Mouse (Mus musculus) intestine, embryonic 16.5 days (tissue): Measurements from ENCODE around the gene Ciapin1. TPM values are rescaled to one million over a fixed set of nuclear protein-coding genes. Genes with fewer than 3 reads are reported as not detected.

ENCODE experiments used
- ATAC-seq: fragments of 200-750 bp; cut with Nextera tagmentation; 2 replicates; pipeline ENCODE4 v1.8.0; 2017; ENCODE audit warnings: moderate TSS enrichment, moderate library complexity
- H3K27ac ChIP-seq: fragments of 300-500 bp; sonication (generic); 2 replicates; pipeline ENCODE4 v1.5.1; 2014; ENCODE audit warnings: mild to moderate bottlenecking, low read length
- H3K27me3 ChIP-seq: fragments of 300-500 bp; sonication (generic); replicated peaks from 2 replicates; pipeline ENCODE4 v1.6.1; 2014; ENCODE audit warnings: low read length, control low read depth, mixed read lengths; ENCODE audit not compliant: control insufficient read depth, insufficient read depth
- H3K36me3 ChIP-seq: fragments of 300-500 bp; sonication (generic); 2 replicates; pipeline ENCODE4 v1.6.1; 2014; ENCODE audit warnings: low read length, control low read depth; ENCODE audit not compliant: control insufficient read depth, insufficient read depth
- H3K4me1 ChIP-seq: fragments of 300-500 bp; sonication (generic); 2 replicates; pipeline ENCODE4 v1.6.1; 2014; ENCODE audit warnings: low read length, control low read depth, mixed read lengths; ENCODE audit not compliant: control insufficient read depth, insufficient read depth
- H3K4me2 ChIP-seq: fragments of 300-500 bp; sonication (generic); 2 replicates; pipeline ENCODE4 v1.6.1; 2014; ENCODE audit warnings: low read depth, low read length, control low read depth
- H3K4me3 ChIP-seq: fragments of 300-500 bp; sonication (generic); 2 replicates; pipeline ENCODE4 v1.5.1; 2014; ENCODE audit warnings: mild to moderate bottlenecking, low read length
- H3K9ac ChIP-seq: fragments of 300-500 bp; sonication (generic); 2 replicates; pipeline ENCODE4 v1.6.1; 2014; ENCODE audit warnings: low read depth, low read length
- H3K9me3 ChIP-seq: fragments of 300-500 bp; sonication (generic); 2 replicates; pipeline ENCODE4 v1.6.1; 2016; ENCODE audit warnings: low read length, control low read depth; ENCODE audit not compliant: control insufficient read depth
- WGBS: fragments of 180-500 bp; shearing (Covaris S2); extraction: QIAGEN DNeasy Blood & Tissue Kit; methylation state at CpG from one replicate; pipeline ENCODE4 v1.1.7; 2014; 5-methylcytosine and 5-hydroxymethylcytosine counted together
- polyA plus RNA-seq: library from polyadenylated mRNA; unstranded; fragments of >200 nt; fragmentation: Nextera tagmentation; extraction: Ambion mirVana; gene quantifications from 2 replicates; pipeline ENCODE4 v1.2.1, GENCODE M21; 2015

The Ciapin1 gene
- polyA plus RNA-seq, 1 experiment from 2014 or later, result 90.1 TPM

DNA sequence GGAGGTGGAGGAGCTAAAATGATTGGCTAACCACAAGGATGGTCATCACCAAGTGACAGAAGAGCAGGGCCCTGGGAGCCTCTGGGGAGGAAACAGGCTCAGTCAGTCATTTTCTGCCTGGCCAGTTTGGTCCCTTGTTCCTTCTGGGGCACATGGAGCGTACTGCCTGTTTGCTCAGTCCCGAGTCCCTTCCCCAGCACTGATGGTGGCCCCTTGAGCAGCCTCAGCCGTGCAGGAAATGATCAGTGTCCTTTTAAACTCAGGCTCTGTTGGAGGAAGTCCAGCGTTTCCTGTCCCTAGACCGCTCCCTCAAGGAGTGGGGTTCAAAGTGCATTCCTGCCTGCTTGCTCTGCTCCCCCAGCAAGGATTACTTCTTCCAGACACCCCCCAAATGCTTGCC is 59.7 kb downstream of the Ciapin1 start:
- peaks cover 30% of the 10 kb centered on the region for H3K4me1 ChIP-seq
- H3K4me2 ChIP-seq, result peak overlapping the region; percentile 41; the same call in 1 of the 2 replicates
- no peak overlapping the region for H3K4me3 ChIP-seq
- no peaks in the 10 kb centered on the region for H3K36me3 ChIP-seq
- H3K9ac ChIP-seq, result peak overlapping the region; percentile 44
- WGBS, result 14% methylated on average over 5 of the region's 5 CpGs
- peak overlapping the region; percentile 94 for H3K27ac ChIP-seq
- peak; percentile 77 for ATAC-seq
- H3K9me3 ChIP-seq, result no peaks in the 10 kb centered on the region
- H3K27me3 ChIP-seq, result no peaks in the 10 kb centered on the region

DNA sequence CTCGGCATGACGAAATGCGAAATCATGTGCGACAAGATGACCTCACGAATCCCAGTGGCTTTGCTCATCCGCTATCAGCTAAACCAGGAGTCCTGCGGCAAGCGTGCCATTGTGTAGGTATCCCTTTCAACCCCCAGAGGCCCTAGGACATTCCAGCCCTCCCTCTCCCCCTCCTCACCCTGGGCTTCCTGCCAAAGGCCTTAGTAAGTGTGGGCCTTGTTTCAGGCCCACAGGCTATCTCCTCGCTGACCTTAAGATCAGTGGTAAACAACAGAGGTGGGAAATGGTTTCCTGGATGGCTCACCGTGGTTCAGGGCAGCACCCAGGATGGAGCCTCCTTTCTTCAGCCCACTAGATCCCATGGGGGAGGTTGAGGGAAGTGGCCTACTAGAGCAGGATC is 60.1 kb downstream of the Ciapin1 start:
- no peak; the same call in 1 of the 2 replicates for ATAC-seq
- H3K4me2 ChIP-seq, result no peak overlapping the region

GRCm38 (mm10) chr8:94776346-94776745 is 61.8 kb downstream of the Ciapin1 start:
- Histone ChIP-seq H3K4me2 (no peak overlapping the region), H3K9me3 (no peaks in the 10 kb centered on the region), H3K4me1 (peaks cover 34% of the 10 kb centered on the region), H3K36me3 (no peaks in the 10 kb centered on the region), H3K4me3 (no peak overlapping the region), H3K9ac (no peak overlapping the region), H3K27me3 (peaks cover 11% of the 10 kb centered on the region; the same call in 1 of the 2 replicates), H3K27ac (no peak overlapping the region)
- no peak for ATAC-seq
- WGBS, result 81% methylated on average over 2 of the region's 2 CpGs

More for the DNA sequence above, 60.1 kb downstream of the Ciapin1 start:
- WGBS, result 63% methylated on average over 10 of the region's 10 CpGs
- Histone ChIP-seq H3K27me3 (0 out of 2 replicates have a peak, but pooled peaks cover 2% of the 10 kb centered on the region), H3K27ac (peak overlapping the region; percentile 94), H3K9ac (peak overlapping the region; percentile 44), H3K9me3 (no peaks in the 10 kb centered on the region), H3K4me3 (no peak overlapping the region), H3K4me1 (peaks cover 30% of the 10 kb centered on the region), H3K36me3 (no peaks in the 10 kb centered on the region)

DNA sequence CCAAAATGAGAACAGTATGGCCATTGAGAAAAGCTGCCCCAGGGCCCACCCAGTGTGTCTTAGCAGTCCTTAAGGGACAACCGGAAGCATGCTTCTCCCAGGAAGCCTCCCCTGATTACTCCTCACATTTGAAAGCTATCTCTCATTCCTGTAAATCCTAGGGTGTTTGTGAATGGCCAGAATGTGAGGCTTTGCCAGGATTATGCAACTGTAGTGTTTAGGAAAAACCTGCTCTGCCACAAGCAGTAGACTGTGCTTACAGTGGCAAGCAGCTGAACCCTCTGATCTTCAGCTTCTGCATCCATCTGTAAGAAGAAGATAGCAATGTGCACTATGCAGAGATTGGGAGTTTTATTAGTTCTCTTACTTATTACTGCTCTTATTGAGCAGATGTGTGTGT is 63.6 kb downstream of the Ciapin1 start:
- Histone ChIP-seq H3K36me3 (no peaks in the 10 kb centered on the region), H3K4me2 (no peak overlapping the region), H3K9ac (no peak overlapping the region), H3K9me3 (no peaks in the 10 kb centered on the region), H3K4me1 (peaks cover 34% of the 10 kb centered on the region), H3K27ac (no peak overlapping the region), H3K27me3 (peaks cover 11% of the 10 kb centered on the region; the same call in 1 of the 2 replicates), H3K4me3 (no peak overlapping the region)
- 96% methylated on average over 1 of the region's 1 CpGs for WGBS
- ATAC-seq, result no peak

DNA sequence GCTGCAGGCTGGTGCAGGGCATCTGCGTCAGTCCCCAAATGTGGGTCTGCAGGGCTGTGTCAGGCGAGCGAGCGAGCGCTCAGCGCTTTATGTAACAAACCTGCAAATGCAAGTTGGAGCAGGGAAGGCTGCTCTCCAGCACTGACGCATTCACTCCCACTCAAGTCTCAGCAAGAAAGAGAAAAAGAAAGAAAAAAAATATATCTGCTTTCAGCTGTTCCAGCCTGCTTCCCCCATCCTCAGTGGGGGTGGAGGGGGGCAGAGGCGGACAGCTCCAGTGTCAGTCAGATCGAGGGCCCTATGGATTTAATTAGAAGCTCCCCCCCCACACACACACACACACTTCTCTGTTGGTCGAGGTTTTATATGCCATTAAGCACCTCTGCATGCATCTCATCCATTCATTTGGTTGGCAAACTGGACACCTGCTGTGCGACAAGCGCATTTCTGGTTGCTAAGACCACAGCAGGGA is 64.4 kb downstream of the Ciapin1 start:
- Histone ChIP-seq H3K27me3 (peaks cover 11% of the 10 kb centered on the region; the same call in 1 of the 2 replicates), H3K4me2 (no peak overlapping the region), H3K4me1 (peaks cover 25% of the 10 kb centered on the region), H3K4me3 (no peak overlapping the region), H3K27ac (no peak overlapping the region), H3K9me3 (no peaks in the 10 kb centered on the region), H3K36me3 (no peaks in the 10 kb centered on the region), H3K9ac (no peak overlapping the region)
- ATAC-seq, result no peak
- WGBS, result 44% methylated on average over 12 of the region's 12 CpGs

DNA sequence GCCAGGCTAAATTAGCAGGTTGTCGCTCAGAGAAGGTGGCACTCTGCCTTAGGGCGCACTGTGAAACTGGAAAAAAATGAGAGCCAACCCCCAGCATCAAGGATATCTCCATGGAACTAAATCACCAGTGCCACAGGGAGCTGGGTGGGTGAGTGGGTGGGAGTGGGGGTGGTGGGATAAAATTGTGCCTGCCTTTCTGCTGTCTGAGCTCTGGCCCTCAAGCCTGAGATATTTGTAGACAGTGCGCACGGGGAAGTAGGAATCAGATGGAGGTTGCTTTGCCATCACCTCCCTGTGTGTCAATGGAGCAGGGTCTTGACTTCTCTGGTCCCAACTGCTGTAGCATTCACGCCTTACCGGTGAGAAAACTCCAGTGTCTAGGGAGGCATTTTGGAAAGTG is 65.1 kb downstream of the Ciapin1 start:
- ATAC-seq, result no peak
- Histone ChIP-seq H3K4me1 (peaks cover 19% of the 10 kb centered on the region), H3K9ac (peak overlapping the region; percentile 84; the same call in 1 of the 2 replicates), H3K36me3 (no peaks in the 10 kb centered on the region), H3K27ac (no peak overlapping the region), H3K4me2 (peak overlapping the region; percentile 76), H3K27me3 (peaks cover 11% of the 10 kb centered on the region; the same call in 1 of the 2 replicates), H3K9me3 (no peaks in the 10 kb centered on the region), H3K4me3 (peak overlapping the region; percentile 66)
- 59% methylated on average over 6 of the region's 6 CpGs for WGBS

- under 1% methylated on average over 38 of the region's 38 CpGs for WGBS
- H3K27me3 ChIP-seq, result peaks cover 11% of the 10 kb centered on the region; the same call in 1 of the 2 replicates
- H3K4me3 ChIP-seq, result peak within 1 kb of the TSS; percentile 66
- H3K4me1 ChIP-seq, result peaks cover 16% of the 10 kb centered on the region
- peak within 1 kb of the TSS; percentile 76 for H3K4me2 ChIP-seq
- ATAC-seq, result peak; percentile 79
- H3K36me3 ChIP-seq, result no peaks in the 10 kb centered on the region
- no peaks in the 10 kb centered on the region for H3K9me3 ChIP-seq
- peak within 1 kb of the TSS; percentile 91 for H3K27ac ChIP-seq
- H3K9ac ChIP-seq, result peak within 1 kb of the TSS; percentile 84
These were observed 66.1 kb downstream of the Ciapin1 start, which contains the start of gene Cx3cl1 for GRCm38 (mm10) chr8:94771941-94772670. Gene Cx3cl1 (plus strand): TSS chr8:94772009.

GRCm38 (mm10) chr8:94770945-94771344 is 67.2 kb downstream of the Ciapin1 start:
- no peaks in the 10 kb centered on the region for H3K36me3 ChIP-seq
- peaks cover 11% of the 10 kb centered on the region; the same call in 1 of the 2 replicates for H3K27me3 ChIP-seq
- peak overlapping the region; percentile 66; the same call in 1 of the 2 replicates for H3K4me3 ChIP-seq
- peak overlapping the region; percentile 76 for H3K4me2 ChIP-seq
- H3K4me1 ChIP-seq, result peaks cover 16% of the 10 kb centered on the region
- ATAC-seq, result peak; percentile 91
- H3K27ac ChIP-seq, result peak overlapping the region; percentile 91
- peak overlapping the region; percentile 57; the same call in 1 of the 2 replicates for H3K9ac ChIP-seq
- no peaks in the 10 kb centered on the region for H3K9me3 ChIP-seq
- 27% methylated on average over 6 of the region's 6 CpGs for WGBS
